8 mouse cellular contexts compared by ENCODE assay signal in genomic region chr17:24000404-24000803, GRCm38 (mm10). TPM values are rescaled to one million over a fixed set of nuclear protein-coding genes. Genes with fewer than 3 reads are reported as not detected.
DNase-seq lines count a peak whose midpoint lies in the region; ATAC-seq and TF ChIP-seq lines count a peak whose summit lies in the region.

No protein-coding gene starts in this region.

- H3K36me3 ChIP-seq in stomach, postnatal 0 days (ENCODE audit: control insufficient read depth, insufficient read depth, low read length) = no peaks in the 10 kb centered on the region
- no peaks in the 10 kb centered on the region for H3K36me3 ChIP-seq in midbrain, postnatal 0 days (ENCODE audit: insufficient read depth, low read length)

- no peaks in the 10 kb centered on the region for H3K4me1 ChIP-seq in stomach, postnatal 0 days (replicated peaks; ENCODE audit: control insufficient read depth, insufficient read depth)
- no peaks in the 10 kb centered on the region for H3K4me1 ChIP-seq in midbrain, postnatal 0 days (ENCODE audit: insufficient read depth, low read length)

- no peak overlapping the region for H3K9ac ChIP-seq in stomach, postnatal 0 days (ENCODE audit: low read length)
- H3K9ac ChIP-seq in midbrain, postnatal 0 days (replicated peaks; ENCODE audit: low read length, poor library complexity, severe bottlenecking) = no peak overlapping the region

- H3K27ac ChIP-seq in stomach, postnatal 0 days (replicated peaks) = no peak overlapping the region
- no peak overlapping the region for H3K27ac ChIP-seq in midbrain, postnatal 0 days (ENCODE audit: low read depth, low read length)

- no peak for TF ChIP-seq CTCF in stomach, postnatal 0 days (IDR thresholded peaks at IDR 0.05; ENCODE audit: low read depth)
- no peak for TF ChIP-seq CTCF in midbrain, postnatal 0 days (IDR thresholded peaks at IDR 0.05)

- H3K9me3 ChIP-seq in stomach, postnatal 0 days (ENCODE audit: control insufficient read depth, low read length) = no peaks in the 10 kb centered on the region
- H3K9me3 ChIP-seq in midbrain, postnatal 0 days (ENCODE audit: low read length) = no peaks in the 10 kb centered on the region

- 28% methylated on average over 5 of the region's 5 CpGs for WGBS in stomach, postnatal 0 days
- 75% methylated on average over 5 of the region's 5 CpGs for WGBS in midbrain, postnatal 0 days

- no peak overlapping the region for H3K4me2 ChIP-seq in stomach, postnatal 0 days (replicated peaks; ENCODE audit: low read depth)
- H3K4me2 ChIP-seq in midbrain, postnatal 0 days (ENCODE audit: low read depth, low read length, poor library complexity, severe bottlenecking) = no peak overlapping the region

- no peak overlapping the region for H3K4me3 ChIP-seq in stomach, postnatal 0 days (ENCODE audit: low read depth, low read length)
- no peak overlapping the region for H3K4me3 ChIP-seq in midbrain, postnatal 0 days (ENCODE audit: low read depth, low read length)

- peak; percentile 32 to 49 for DNase-seq in urinary bladder, postnatal 36 days (ENCODE audit: low spot score in 2 of 2)
- no peak for DNase-seq in urinary bladder, adult 2 months (ENCODE audit: low spot score)
- DNase-seq in heart, adult 9 months (ENCODE audit: low spot score in 2 of 2) = peak; percentile 75 to 79
- peak; percentile 66 for DNase-seq in left cerebral cortex, adult 11 months (ENCODE audit: low spot score)
- DNase-seq in stomach, postnatal 0 days (ENCODE audit: low spot score) = no peak
- DNase-seq in embryo, embryonic 9.5 days (ENCODE audit: extremely low spot score) = no peak
- DNase-seq in kidney, adult 8-10 months = no peak
- no peak for DNase-seq in midbrain, postnatal 0 days (ENCODE audit: low spot score)

- no peaks in the 10 kb centered on the region for H3K27me3 ChIP-seq in stomach, postnatal 0 days (ENCODE audit: control insufficient read depth, insufficient read depth, low read length)
- H3K27me3 ChIP-seq in midbrain, postnatal 0 days (ENCODE audit: insufficient read depth, low read length) = no peaks in the 10 kb centered on the region

- TF ChIP-seq EP300 in stomach, postnatal 0 days (optimal IDR thresholded peaks at IDR 0.05) = no peak

- peak; percentile 21; the same call in 1 of the 2 replicates for ATAC-seq in stomach, postnatal 0 days (ENCODE audit: low FRiP score, low TSS enrichment)
- ATAC-seq in midbrain, postnatal 0 days (ENCODE audit: low FRiP score) = no peak

RNA-seq across cellular contexts. Expression of gene Prss22, which starts 2.5 kb away (rescaled TPM):
- 17.2 and 19.3 TPM in 2 replicates for polyA plus RNA-seq in urinary bladder, adult 2 months (2012; rRNA removed)
- 3.4 and 4.8 TPM in 2 replicates for polyA plus RNA-seq in stomach, postnatal 0 days (2015; fragmentation: Nextera tagmentation; extraction: Ambion mirVana)
- not detected in 2 replicates for total RNA-seq in midbrain, postnatal 0 days (2014; rRNA removed)
- 0.17 TPM in 1 of 2 replicates, not detected in the other for polyA plus RNA-seq in midbrain, postnatal 0 days (2015; fragmentation: Nextera tagmentation; extraction: Ambion mirVana)

RNA-seq across cellular contexts. Expression of gene Prss30, which starts 20.0 kb away (rescaled TPM):
- polyA plus RNA-seq in urinary bladder, adult 2 months (2012; rRNA removed) = 0.25 and 0.87 TPM in 2 replicates
- polyA plus RNA-seq in stomach, postnatal 0 days (2015; fragmentation: Nextera tagmentation; extraction: Ambion mirVana) = 0.08 and 0.11 TPM in 2 replicates
- 1.8 TPM in 1 of 2 replicates, not detected in the other for total RNA-seq in midbrain, postnatal 0 days (2014; rRNA removed)
- 0.15 and 0.17 TPM in 2 replicates for polyA plus RNA-seq in midbrain, postnatal 0 days (2015; fragmentation: Nextera tagmentation; extraction: Ambion mirVana)

RNA-seq across cellular contexts. Expression of gene Prss27, which starts 37.5 kb away (rescaled TPM):
- polyA plus RNA-seq in urinary bladder, adult 2 months (2012; rRNA removed) = 13.2 and 21.8 TPM in 2 replicates
- 40.8 and 47.1 TPM in 2 replicates for polyA plus RNA-seq in stomach, postnatal 0 days (2015; fragmentation: Nextera tagmentation; extraction: Ambion mirVana)
- total RNA-seq in midbrain, postnatal 0 days (2014; rRNA removed) = not detected in 2 replicates
- polyA plus RNA-seq in midbrain, postnatal 0 days (2015; fragmentation: Nextera tagmentation; extraction: Ambion mirVana) = not detected in 2 replicates

RNA-seq across cellular contexts. Expression of gene Sbpl, which starts 45.3 kb away (rescaled TPM):
- not detected in 2 replicates for polyA plus RNA-seq in urinary bladder, adult 2 months (2012; rRNA removed)
- polyA plus RNA-seq in stomach, postnatal 0 days (2015; fragmentation: Nextera tagmentation; extraction: Ambion mirVana) = not detected in 2 replicates
- total RNA-seq in midbrain, postnatal 0 days (2014; rRNA removed) = not detected in 2 replicates
- not detected in 2 replicates for polyA plus RNA-seq in midbrain, postnatal 0 days (2015; fragmentation: Nextera tagmentation; extraction: Ambion mirVana)

RNA-seq across cellular contexts. Expression of gene Sbp, which starts 58.9 kb away (rescaled TPM):
- 0.09 TPM in 1 of 2 replicates, not detected in the other for polyA plus RNA-seq in urinary bladder, adult 2 months (2012; rRNA removed)
- polyA plus RNA-seq in stomach, postnatal 0 days (2015; fragmentation: Nextera tagmentation; extraction: Ambion mirVana) = not detected in 2 replicates
- not detected in 2 replicates for total RNA-seq in midbrain, postnatal 0 days (2014; rRNA removed)
- not detected in 2 replicates for polyA plus RNA-seq in midbrain, postnatal 0 days (2015; fragmentation: Nextera tagmentation; extraction: Ambion mirVana)

Comparison
In these comparisons a context has a peak if more than half of its experiments do, and no peak if none do; other contexts are left out.
1. DNase-seq: peak in urinary bladder, postnatal 36 days (2 of 2), heart, adult 9 months (2 of 2) and left cerebral cortex, adult 11 months (single experiment); none in urinary bladder, adult 2 months (single experiment), stomach, postnatal 0 days (single experiment), embryo, embryonic 9.5 days (single experiment), kidney, adult 8-10 months (0 of 2) and midbrain, postnatal 0 days (single experiment).
2. RNA of gene Prss27, which starts 37.5 kb away (polyA plus RNA-seq): 40.8 to 47.1 TPM in stomach, postnatal 0 days and 13.2 to 21.8 TPM in urinary bladder, adult 2 months; not detected in midbrain, postnatal 0 days; every median in the first group is over 10 times any median in the second.